Mouse (Mus musculus): ENCODE data around the gene Tbx19. TPM values are rescaled to one million over a fixed set of nuclear protein-coding genes. Genes with fewer than 3 reads are reported as not detected.

The Tbx19 gene
- polyA plus RNA-seq (2017; shearing (Covaris generic)), result 0.48 TPM

GRCm38 (mm10) chr1:165160723-165161405 is at the start of gene Tbx19:
TSS of gene Tbx19 (minus strand) at chr1:165160773.

GRCm38 (mm10) chr1:165193880-165194661 is 33.5 kb upstream of the Tbx19 start, which contains the start of gene Sft2d2:
TSS of gene Sft2d2 (minus strand) at chr1:165194438.

Other genes starting within 250 kb of the Tbx19 start
- gene Xcl1, start 225.2 kb downstream of the Tbx19 start, polyA plus RNA-seq (2017; shearing (Covaris generic)), result 31.0 TPM
- 52.5 TPM for gene Sft2d2, start 33.7 kb upstream of the Tbx19 start, polyA plus RNA-seq (2017; shearing (Covaris generic))
- gene Tiprl, start 76.2 kb upstream of the Tbx19 start, polyA plus RNA-seq (2017; shearing (Covaris generic)), result 123 TPM
- not detected for gene Gpr161, start 135.0 kb upstream of the Tbx19 start, polyA plus RNA-seq (2017; shearing (Covaris generic))

All from effector memory CD4-positive, alpha-beta T cell, adult 7 months (primary cell).